Mouse (Mus musculus): ENCODE data around the gene Rpgrip1l.

Rpgrip1l gene
- long read RNA-seq, experiment 1, partial matches to known transcripts = 1 of 1 reads
- long read RNA-seq, experiment 1, other reads (novel, unspliced or antisense) = 0 of 1 reads
- long read RNA-seq, experiment 2, partial matches to known transcripts = 2 of 3 reads
- long read RNA-seq, experiment 2, other reads (novel, unspliced or antisense) = 1 of 3 reads

- intact Hi-C loops (cut with DNase I) = no loop called here
Observed at GRCm38 (mm10) chr8:91312835-91313832, at the start of gene Rpgrip1l, which contains the start of gene Fto. Gene Rpgrip1l, minus strand, starts transcription at chr8:91313262. Gene Fto, plus strand, starts transcription at chr8:91313525.

- intact Hi-C loops (cut with DNase I) = no loop called here
Observed at GRCm38 (mm10) chr8:91360644-91361357, 47.7 kb upstream of the Rpgrip1l start.

GRCm38 (mm10) chr8:91359511-91359910, 46.4 kb upstream of the Rpgrip1l start:
- intact Hi-C loops (cut with DNase I) = no loop called here

- intact Hi-C loops (cut with DNase I) = no loop called here
Observed at GRCm38 (mm10) chr8:91358016-91358415, 45.0 kb upstream of the Rpgrip1l start.

GRCm38 (mm10) chr8:91357493-91358014, 44.5 kb upstream of the Rpgrip1l start:
- intact Hi-C loops (cut with DNase I) = no loop called here

- intact Hi-C loops (cut with DNase I) = no loop called here
Observed at GRCm38 (mm10) chr8:91355956-91356699, 43.1 kb upstream of the Rpgrip1l start.

GRCm38 (mm10) chr8:91355301-91355905, 42.3 kb upstream of the Rpgrip1l start:
- intact Hi-C loops (cut with DNase I) = no loop called here

- intact Hi-C loops (cut with DNase I) = no loop called here
Observed at GRCm38 (mm10) chr8:91353907-91354306, 40.8 kb upstream of the Rpgrip1l start.

GRCm38 (mm10) chr8:91353062-91353461, 40.0 kb upstream of the Rpgrip1l start:
- intact Hi-C loops (cut with DNase I) = no loop called here

- intact Hi-C loops (cut with DNase I) = no loop called here
Observed at GRCm38 (mm10) chr8:91352598-91352997, 39.5 kb upstream of the Rpgrip1l start.

GRCm38 (mm10) chr8:91350628-91351027, 37.6 kb upstream of the Rpgrip1l start:
- intact Hi-C loops (cut with DNase I) = no loop called here

- intact Hi-C loops (cut with DNase I) = no loop called here
Observed at GRCm38 (mm10) chr8:91349816-91350215, 36.8 kb upstream of the Rpgrip1l start.

- intact Hi-C loops (cut with DNase I) = no loop called here
Observed at GRCm38 (mm10) chr8:91347595-91347994, 34.5 kb upstream of the Rpgrip1l start.

- intact Hi-C loops (cut with DNase I) = no loop called here
Observed at GRCm38 (mm10) chr8:91347146-91347545, 34.1 kb upstream of the Rpgrip1l start.

GRCm38 (mm10) chr8:91344659-91345058, 31.6 kb upstream of the Rpgrip1l start:
- intact Hi-C loops (cut with DNase I) = no loop called here

GRCm38 (mm10) chr8:91342798-91343197, 29.7 kb upstream of the Rpgrip1l start:
- intact Hi-C loops (cut with DNase I) = no loop called here

- intact Hi-C loops (cut with DNase I) = no loop called here
Observed at GRCm38 (mm10) chr8:91342196-91342595, 29.1 kb upstream of the Rpgrip1l start.

GRCm38 (mm10) chr8:91340746-91341145, 27.7 kb upstream of the Rpgrip1l start:
- intact Hi-C loops (cut with DNase I) = no loop called here

- intact Hi-C loops (cut with DNase I) = no loop called here
Observed at GRCm38 (mm10) chr8:91339651-91340050, 26.6 kb upstream of the Rpgrip1l start.

Measured in adrenal gland (tissue).